Mouse (Mus musculus): ENCODE measurements around the gene Angptl6.

Angptl6 gene

GRCm38 (mm10) chr9:20879097-20879792, at the start of gene Angptl6:
TSS of gene Angptl6 (minus strand) at chr9:20879727.
- in situ Hi-C loops (cut with MboI, MseI), result no loop called here

- in situ Hi-C loops (cut with MboI, MseI), result loop anchor here (5.0 to 25.0 kb wide), 4 partner anchors 452 to 1439 kb away; no protein-coding TSS in a partner anchor
Measured at GRCm38 (mm10) chr9:20923258-20923657, 43.7 kb upstream of the Angptl6 start.

GRCm38 (mm10) chr9:20916160-20916559, 36.6 kb upstream of the Angptl6 start:
- in situ Hi-C loops (cut with MboI, MseI), result loop anchor here (25.0 kb wide), 2 partner anchors 821 to 1446 kb away; no protein-coding TSS in a partner anchor

GRCm38 (mm10) chr9:20909948-20910347, 30.4 kb upstream of the Angptl6 start:
- in situ Hi-C loops (cut with MboI, MseI), result loop anchor here (25.0 kb wide), 2 partner anchors 827 to 1452 kb away; no protein-coding TSS in a partner anchor

- in situ Hi-C loops (cut with MboI, MseI), result loop anchor here (25.0 kb wide), 2 partner anchors 835 to 1460 kb away; no protein-coding TSS in a partner anchor
Measured at GRCm38 (mm10) chr9:20902174-20902491, 22.6 kb upstream of the Angptl6 start.

- in situ Hi-C loops (cut with MboI, MseI), result loop anchor here (25.0 kb wide), 2 partner anchors 836 to 1461 kb away; no protein-coding TSS in a partner anchor
Measured at GRCm38 (mm10) chr9:20901466-20902173, 22.1 kb upstream of the Angptl6 start.

GRCm38 (mm10) chr9:20898511-20899073, 19.1 kb upstream of the Angptl6 start, which contains the start of gene Eif3g:
TSS of gene Eif3g (minus strand) at chr9:20898623.
- in situ Hi-C loops (cut with MboI, MseI), result loop anchor here in 1 of 2 experiments (5.0 kb wide), 1 partner anchor 104 kb away; the partner anchor contains the start of gene Mrpl4

- in situ Hi-C loops (cut with MboI, MseI), result loop anchor here in 1 of 2 experiments (5.0 kb wide), 1 partner anchor 104 kb away; the partner anchor contains the start of gene Mrpl4
Measured at GRCm38 (mm10) chr9:20897736-20898510, 18.4 kb upstream of the Angptl6 start.

GRCm38 (mm10) chr9:20895382-20895781, 15.9 kb upstream of the Angptl6 start:
- in situ Hi-C loops (cut with MboI, MseI), result loop anchor here in 1 of 2 experiments (5.0 kb wide), 1 partner anchor 107 kb away; the partner anchor contains the start of gene Mrpl4

GRCm38 (mm10) chr9:20894629-20895028, 15.1 kb upstream of the Angptl6 start:
- in situ Hi-C loops (cut with MboI, MseI), result loop anchor here in 1 of 2 experiments (5.0 kb wide), 1 partner anchor 108 kb away; the partner anchor contains the start of gene Mrpl4

GRCm38 (mm10) chr9:20893590-20894343, 14.2 kb upstream of the Angptl6 start:
- in situ Hi-C loops (cut with MboI, MseI), result no loop called here

GRCm38 (mm10) chr9:20893069-20893468, 13.5 kb upstream of the Angptl6 start:
- in situ Hi-C loops (cut with MboI, MseI), result no loop called here

- in situ Hi-C loops (cut with MboI, MseI), result no loop called here
Measured at GRCm38 (mm10) chr9:20892104-20892653, 12.7 kb upstream of the Angptl6 start.

- in situ Hi-C loops (cut with MboI, MseI), result no loop called here
Measured at GRCm38 (mm10) chr9:20891339-20892103, 12.0 kb upstream of the Angptl6 start.

GRCm38 (mm10) chr9:20890411-20890810, 10.9 kb upstream of the Angptl6 start:
- in situ Hi-C loops (cut with MboI, MseI), result no loop called here

GRCm38 (mm10) chr9:20889185-20890141, 9.9 kb upstream of the Angptl6 start:
- in situ Hi-C loops (cut with MboI, MseI), result no loop called here

GRCm38 (mm10) chr9:20888386-20888765, 8.8 kb upstream of the Angptl6 start:
- in situ Hi-C loops (cut with MboI, MseI), result no loop called here

Measured in T-helper 17 cell (primary cell).